Mouse (Mus musculus): ENCODE measurements at regions not wholly inside any gene's neighbourhood (a gene's known extent, or its start where the extent isn't known, plus 50 kb on each side); places are given as distances from the start of the nearest gene placed in this dataset.

DNA sequence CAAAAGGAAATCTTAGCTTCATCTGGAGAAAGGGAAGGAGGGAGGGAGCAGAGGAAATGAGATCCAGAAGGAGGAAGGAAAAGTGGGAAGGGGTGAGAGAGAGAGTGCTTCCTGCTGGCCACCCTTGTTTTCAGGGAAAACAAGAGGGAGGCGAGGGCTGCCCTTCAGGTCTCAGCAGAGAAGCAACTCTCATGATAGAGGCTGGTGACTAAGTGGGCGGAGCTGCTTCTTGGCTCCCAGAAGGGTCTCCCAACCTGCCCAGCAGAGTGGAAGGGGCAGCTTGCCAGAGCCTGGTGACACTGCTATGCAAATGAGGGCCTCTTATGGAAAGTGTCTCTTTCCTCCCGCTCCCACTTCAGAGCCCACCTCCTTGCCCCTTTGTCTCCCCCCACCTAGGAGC is 285.8 kb downstream of the Barhl2 start:
- no peak for DNase-seq

DNA sequence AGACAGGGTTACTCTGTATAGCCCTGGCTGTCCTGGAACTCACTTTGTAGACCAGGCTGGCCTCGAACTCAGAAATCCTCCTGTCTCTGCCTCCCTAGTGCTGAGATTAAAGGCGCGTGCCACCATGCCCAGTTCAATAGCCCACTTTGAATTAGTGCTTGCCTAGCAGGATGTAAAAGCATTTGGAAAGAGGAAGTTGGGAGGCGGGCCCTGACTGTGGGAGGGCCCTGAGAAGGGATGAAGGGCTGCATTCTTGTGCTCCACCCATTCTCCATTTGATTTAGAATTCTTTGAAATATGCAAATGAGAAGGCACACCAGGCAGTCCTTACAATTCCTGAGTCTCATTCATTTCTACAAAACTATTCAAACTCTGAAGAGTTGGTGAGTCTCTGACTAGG is 287.6 kb downstream of the Barhl2 start:
- no peak for DNase-seq

DNA sequence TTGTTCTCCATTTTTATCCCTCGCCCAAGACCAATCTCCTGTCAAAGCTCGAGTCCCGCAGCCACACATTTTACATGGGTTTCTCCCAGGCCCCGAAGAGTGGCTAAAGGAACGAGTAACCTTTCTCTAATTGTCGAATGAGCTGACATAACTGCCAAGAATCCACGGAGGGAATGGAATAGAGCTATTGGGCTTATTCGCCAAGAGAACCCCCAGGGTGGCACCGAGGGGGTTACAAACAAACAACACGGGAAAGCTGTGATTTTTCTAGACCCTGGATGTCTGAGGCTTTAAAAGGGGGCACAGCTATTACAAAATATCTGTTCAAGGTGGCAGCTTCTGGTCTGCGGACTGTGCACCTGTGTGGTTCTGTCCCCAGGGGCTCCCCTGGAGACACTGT is 290.4 kb downstream of the Barhl2 start:
- no peak for DNase-seq

DNA sequence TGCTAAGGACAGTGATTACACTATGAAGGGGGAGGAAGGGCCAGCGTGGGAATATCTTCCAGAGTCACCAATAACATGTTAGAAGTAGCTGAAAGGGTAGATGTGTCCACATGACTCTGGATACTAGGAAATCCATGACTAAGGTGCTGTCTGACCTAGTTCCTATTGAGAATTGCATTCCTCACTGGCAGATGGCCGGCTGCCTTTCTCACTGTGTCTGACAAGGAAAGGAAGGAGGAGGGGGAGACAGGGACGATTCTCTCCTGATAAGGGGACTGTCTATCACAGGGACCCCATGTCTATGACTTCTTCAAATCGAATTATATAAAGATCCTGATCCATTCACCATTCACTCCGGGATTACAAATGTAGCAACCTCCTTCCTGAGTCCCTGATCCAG is 289.9 kb downstream of the Zfp326 start:
- no peak for DNase-seq

DNA sequence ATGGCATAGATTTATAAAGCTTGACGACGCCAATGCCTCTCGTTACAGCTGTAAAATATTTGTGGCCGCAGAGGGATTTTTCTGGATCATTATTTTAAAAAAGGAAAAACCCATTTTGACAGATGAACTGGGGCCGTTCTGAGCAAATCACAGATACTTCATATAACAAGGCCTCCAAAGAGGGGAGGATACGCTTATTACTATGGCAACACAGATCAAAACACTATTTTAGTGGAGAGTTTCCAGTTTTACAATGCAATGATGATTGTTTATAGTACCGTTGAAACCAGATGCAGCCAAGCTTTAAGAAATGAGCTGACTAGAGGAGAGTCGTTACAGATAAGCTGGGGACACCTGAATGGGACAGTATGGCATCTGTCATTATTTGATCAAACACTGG is 287.8 kb downstream of the Zfp326 start:
- no peak for DNase-seq

DNA sequence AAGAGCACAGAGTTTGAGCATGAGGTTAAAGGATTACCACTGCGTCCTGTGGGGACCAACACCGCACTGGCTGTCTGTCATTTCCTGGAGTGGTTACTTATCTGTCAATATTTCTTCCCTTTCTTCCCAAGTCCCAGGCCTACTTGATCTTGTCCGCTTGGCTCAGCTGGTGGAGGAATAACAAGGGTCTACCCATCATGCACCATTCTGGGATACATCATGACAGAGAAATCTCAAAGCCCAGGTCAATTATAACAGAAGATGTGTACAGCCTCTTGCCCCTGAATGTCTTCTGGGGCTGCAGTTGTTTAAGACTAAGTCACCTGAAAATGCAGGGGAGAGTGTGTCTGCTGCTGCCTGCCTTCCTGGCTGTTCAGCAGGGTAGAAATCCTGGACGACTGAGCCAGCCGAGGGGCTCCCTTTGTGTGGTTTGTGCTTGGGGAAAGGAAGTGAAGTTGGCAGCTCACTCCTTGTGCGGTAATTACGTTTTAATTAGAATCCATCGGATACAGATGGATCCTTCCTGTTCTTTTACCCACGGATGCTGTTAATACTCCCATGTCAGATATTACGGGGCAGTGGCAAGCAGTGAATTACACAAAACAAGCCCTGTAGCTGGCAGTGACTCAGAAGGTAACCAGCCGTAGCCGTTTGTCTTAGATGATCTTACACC is 286.8 kb downstream of the Zfp326 start:
- no peak for DNase-seq

DNA sequence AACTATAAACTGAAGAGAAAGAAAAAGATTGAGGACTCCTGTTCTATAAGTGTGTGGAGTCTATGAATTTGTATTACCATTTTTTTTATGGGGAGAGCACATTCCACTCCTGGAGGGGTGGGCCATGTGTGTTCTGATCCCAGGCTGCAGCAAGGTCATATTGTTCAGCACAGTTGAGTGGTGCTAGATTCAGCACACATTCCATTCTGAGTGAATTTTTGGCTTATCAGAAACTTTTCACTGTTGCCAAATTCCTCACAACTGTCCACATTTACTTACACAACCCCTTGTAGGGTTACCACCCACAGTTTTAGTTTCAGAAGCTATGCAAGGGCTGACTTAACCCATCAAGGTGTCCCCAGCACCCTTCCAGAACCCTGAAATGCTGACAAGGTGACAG is 262.7 kb downstream of the Zfp326 start:
- DNase-seq, result no peak

DNA sequence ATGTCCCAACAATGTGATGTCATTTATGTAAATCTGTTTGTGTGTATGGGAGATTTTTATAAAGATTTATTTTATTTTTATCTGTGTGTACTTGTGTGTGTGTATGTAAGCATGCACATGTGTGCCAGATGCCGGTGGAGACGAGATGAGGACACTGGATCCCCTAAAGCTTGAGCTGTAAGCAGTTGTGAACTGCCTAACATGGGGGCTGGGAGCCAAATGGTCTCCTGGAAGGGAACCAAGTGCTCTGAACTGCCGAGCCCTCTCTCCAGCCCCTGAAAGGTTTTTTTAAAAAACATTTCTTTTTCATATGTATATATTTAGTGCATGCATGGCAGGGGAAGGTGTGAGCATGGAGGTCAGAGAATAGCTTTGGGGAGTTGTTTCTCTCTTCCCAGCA is 246.6 kb downstream of the Zfp326 start:
- DNase-seq, result no peak

DNA sequence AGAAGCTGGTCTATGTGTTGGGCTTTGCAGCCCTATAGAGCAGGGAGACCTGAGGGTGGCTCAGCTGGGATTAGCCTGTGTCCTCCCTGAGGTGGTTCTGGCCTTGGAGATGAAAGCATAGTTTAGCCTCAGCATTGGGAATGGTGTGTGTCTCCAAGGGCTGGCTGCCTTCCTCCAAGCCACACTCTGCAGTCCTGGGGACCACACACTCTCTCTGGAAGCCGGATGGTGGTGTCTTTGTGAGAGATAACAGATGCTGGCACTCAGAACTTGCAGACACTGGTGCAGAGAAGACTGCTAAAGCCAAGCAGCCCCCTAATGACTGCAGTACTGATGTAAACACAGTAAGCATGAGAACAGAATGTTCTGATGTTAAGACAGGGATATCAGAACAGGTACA is 243.2 kb downstream of the Zfp326 start:
- no peak for DNase-seq

DNA sequence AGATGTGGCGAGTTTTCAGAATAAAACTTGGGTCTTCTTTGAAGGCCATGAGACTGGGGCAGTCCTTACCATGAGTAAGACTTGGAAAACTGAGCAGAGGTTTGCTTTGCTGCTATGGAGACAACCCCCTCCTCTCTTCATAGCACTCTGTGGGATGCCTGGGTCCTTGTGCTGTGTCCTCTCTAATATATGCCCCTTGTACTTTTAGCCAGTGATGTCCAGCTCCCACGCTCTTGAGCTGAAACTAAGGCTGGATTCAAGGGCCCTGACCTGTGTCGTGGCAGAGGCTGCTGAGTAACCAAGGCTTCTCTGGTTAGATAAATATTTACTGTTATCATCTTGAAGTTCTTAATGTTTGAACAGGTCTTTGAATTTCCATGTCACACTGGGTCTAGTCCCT is 236.8 kb downstream of the Zfp326 start:
- no peak for DNase-seq

DNA sequence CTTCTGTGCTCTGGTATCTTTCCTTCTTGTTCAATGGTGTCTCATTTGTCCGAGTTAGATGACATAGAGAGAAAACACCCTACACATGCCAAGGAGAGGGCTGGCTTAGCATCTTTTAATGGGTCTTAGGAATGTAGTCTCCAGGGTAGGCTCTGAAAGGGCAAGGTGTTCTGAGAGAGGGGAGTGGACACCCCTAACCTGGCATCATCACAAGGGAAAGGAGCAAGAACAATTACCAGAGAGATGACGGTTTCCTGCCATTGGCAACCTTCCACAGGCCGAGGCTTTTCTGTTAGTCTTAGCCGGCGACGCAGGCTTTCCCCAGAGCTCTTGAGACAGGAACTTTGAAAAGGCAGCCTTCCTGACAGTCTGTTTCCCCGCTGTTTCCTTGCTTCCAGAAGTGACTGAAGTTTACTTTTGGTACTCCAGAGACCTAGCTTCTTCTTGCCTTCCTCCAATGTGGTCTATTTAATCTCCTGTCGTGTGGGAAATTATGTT is 232.2 kb downstream of the Zfp326 start:
- DNase-seq, result no peak

DNA sequence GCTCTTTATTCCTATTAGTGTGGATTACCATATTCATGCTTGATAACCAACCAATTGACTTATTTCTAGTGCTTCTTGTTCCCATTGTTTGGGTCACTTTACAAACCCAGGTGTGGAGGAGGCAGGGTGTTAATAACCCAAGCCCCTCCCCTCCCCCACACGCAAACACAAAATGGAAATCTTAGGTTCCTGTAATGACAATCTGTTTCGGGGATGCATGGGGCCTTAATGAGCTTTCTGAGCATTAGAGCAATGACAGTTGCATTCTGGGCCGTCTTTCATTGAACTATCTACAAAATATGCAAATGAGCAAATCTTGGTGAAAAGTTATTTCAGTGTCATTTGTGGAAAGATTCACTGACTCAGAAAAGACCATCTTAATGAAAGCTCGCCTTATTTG is 225.9 kb downstream of the Zfp326 start:
- DNase-seq, result no peak

DNA sequence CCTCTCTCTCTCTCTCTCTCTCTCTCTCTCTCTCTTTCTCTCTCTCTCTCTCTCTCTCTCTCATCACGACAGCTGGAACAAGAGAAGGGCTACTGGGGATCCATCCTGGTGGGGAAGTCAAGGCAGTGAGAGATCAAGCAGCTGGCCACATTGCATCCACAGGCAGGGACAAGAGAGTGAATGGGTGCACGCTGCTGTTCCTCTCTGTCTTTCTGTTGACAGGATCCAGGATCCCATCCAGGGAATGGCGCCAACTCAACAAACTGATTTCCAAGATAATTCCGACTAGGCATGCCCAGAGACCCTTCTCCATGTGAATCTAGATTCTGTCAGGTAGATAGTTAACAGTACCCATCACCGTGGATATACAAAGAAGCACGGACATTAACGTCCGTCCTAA is 222.5 kb downstream of the Zfp326 start:
- DNase-seq, result no peak

DNA sequence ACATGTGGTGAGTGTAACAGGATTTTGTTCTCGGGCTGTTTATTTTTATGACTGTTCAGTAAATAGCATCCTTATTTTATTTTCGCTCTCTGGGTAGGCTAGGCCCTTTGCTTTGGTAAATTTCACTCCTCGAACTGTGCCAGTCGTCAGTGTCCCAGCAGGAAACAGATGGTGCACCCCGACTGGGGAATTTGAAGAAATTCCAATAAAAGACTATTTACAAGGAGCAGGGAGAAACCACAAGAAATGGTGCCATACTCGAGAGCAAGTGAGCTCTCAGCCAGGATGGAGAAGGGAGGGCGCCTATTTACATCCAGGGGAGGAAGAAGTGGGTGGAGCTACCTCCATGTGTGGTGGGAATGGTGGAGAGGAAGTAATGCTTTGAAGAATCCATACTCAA is 213.0 kb downstream of the Zfp326 start:
- DNase-seq, result peak; percentile 79

DNA sequence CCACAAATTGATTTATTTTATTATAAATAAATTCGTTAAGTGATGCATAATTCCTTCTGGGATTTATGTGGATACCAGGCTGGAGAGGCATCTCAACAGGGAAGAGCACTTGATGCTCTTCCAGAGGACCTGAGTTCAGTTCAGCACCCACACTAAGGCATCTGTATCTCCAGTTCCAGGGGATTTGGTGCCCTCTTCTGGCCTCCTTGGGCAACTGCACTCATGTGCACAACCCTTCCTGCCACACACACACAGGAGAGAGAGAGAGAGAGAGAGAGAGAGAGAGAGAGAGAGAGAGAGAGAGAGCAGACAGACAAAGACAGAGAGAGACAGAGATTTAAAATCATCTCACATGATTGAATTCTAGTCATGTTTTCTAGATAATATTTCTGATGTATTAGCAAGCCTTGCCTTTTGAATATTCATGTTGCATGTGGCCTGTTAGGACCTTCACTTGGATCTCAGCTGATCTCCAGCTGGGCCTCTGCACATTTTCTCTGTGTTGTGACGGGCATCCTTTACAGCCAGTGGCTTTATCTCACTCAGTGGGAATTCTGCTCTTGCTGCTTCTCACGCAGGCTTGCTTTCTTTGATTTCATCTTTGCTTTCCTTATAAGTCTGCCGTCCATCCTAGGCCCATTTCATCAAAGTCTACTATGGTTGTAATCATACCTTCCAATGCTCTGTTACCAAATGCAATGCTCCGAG is 212.3 kb downstream of the Zfp326 start:
- DNase-seq, result peak; percentile 33 to 36

DNA sequence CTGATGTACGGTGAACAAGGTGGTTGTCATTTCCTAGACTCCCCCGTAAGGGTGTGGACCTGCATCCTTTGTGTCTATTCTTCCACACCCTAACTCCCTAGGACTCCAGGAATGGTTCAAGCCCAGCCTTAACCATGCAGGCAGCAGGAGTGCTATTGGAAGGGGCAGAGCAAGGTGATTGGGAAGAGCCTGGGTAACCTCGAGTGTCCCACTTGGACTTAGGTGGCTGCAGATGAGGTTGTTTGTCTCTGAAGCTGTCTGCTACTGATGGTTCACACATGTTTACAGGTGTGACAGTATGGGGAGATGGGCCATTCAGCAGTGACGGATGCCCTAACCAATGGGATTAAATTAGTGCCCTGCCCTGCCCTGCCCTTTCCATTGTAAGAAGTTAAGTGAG is 207.4 kb downstream of the Zfp326 start:
- no peak for DNase-seq

DNA sequence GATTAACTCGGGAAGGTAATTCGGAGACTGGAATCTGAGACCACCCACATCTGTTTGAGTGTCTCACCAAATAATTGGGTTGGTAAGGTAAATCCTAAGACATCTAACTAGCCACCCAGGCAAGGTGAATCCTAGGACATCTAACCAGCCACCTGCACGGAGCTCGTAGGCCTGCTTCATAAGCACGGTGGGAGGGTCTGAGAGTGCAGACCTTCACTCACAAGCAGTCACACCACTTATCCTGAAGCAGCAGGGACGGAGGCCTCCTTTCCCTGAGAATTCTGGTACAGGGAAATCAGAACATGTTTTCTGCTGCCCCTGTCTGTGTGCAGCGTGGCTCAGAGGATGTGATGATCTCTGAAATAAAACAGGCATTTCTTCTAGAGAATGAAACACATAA is 206.5 kb downstream of the Zfp326 start:
- no peak for DNase-seq

DNA sequence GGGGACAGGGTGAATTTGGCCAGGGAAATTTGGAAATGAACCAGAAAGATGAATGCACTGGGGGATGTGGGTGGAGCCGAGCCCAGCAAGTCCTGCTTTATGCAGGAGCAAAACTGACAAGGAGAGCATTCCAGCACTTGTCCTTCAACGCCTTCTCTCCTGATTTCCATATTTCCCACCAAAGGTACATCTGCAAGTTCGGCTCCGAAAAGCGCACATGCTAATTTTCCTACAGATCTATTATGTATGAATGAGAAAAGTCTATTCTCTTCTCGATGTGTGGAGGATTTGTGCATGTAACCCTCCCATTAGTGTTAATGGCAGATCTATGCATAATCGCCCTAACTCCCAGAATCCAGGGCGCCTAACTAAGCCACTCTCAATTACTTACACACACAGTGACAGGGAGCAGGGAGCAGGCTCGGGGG is 190.8 kb downstream of the Zfp326 start:
- no peak for DNase-seq

DNA sequence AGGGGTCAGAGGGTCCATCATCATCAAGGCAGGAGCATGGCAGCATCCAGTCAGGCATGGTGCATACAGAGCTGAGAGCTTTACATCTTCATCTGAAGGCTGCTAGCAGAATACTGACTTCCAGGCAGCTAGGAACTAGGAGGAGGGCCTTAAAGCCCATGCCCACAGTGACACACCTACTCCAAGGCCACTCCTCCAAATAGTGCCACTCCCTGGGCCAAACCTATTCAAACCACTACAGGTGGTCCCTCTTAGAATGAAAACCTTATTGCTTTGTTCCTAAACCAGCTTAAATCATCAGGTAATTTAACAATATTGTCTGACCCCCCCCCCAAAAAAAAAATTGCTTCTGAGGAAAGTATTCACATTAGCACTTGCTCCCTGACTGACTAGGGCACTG is 190.3 kb downstream of the Zfp326 start:
- no peak for DNase-seq

DNA sequence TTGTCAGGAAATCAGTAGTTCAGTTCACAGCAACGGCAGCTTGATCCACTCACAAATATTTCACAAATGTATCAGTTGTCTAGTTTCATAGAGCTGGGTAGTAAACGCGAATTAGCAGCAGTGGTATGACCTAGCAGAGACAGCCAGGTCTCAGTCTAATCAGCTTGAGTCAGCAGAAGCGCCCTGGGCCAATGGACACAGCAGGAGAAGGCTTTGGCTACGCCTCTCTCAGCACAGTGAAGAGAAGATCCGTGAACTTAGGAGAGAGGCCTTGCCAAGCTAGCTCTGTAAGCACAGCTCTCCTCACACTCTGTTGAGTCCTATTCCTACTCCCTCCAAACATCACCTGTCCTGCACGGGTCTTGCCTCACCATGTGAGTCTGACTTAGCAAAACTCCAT is 188.0 kb downstream of the Zfp326 start:
- DNase-seq, result peak in 1 of 2 experiments; percentile 41

DNA sequence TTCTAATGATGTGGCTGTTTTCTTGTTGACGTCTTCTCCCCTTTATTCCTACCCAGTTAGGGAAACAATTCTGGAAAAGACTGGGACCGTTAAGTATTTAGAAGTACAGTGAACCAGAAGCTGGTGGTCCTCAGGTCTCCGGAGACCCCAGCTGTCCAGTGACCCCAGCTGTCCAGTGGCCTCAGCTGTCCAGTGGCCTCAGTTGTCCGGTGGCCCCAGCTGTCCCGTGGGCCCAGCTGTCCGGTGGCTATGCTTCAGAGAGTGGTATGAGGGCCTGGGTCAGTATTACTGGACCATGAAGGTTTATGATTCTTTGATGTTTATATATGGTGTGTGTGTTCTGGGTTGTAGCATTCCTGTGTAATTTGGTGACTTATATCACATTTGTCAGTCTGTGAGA is 186.6 kb downstream of the Zfp326 start:
- no peak for DNase-seq

DNA sequence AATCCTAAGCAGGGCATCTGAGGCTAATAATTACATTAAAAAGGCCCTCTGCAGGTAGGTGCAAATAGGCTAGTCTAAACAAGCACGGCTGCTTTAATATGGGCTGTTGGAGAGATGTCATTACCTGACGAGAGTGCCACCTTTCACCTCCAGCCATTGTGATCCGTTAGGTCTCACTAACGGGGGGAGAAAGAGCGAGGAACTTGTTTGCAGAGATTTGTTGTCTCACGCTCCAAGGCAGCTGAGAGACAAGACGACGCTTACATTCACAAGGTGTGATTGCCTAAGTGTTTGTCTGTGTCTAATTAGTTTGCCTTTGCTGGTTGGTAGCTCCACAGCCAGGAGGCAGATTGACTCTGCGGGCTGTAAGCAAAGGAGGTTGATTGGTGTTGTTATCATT is 180.3 kb downstream of the Zfp326 start:
- no peak for DNase-seq

DNA sequence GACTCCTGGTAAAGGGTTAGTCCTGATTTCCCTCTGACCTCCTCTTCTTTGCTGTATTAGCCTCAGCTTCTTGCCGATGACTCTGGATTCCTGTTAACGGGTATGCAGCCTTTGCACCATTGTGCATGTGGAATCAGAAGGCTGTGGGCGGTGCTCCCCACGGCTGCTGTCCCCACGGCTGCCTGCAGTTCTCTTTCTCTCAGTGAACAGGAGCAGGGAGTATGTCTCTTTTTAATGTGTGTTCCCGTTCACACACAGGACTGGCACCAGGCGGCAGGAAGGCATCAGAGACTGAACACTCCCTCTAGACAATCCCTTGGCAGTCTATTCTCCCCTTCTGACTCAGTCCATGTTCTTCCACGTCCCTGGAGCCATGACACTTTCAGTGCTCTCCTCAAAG is 178.9 kb downstream of the Zfp326 start:
- DNase-seq, result peak in 1 of 2 experiments; percentile 29

DNA sequence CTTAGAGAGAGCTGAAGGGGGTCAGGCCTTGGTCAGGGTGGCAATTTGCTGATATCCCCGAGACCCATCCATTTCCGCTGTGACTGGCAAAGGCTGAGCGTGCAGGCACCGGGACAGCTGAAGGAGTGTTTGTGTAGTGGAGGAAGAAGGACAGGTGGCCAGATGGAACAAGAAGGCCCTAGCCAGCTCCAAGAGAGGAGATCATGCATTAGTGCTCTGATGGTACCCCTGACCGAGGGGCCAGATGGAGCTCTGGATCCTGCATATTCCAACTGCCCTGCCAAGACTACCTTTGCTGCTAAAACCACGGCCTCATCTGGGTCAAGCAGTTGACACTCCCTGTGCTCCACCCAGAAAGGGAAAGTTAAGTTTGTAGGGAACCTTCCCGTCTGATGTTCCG is 174.7 kb downstream of the Zfp326 start:
- DNase-seq, result peak; percentile 84 to 91
